Mouse (Mus musculus): ENCODE results near the gene Kcp. TPM values are rescaled to one million over a fixed set of nuclear protein-coding genes. Genes with fewer than 3 reads are reported as not detected.
A peak's percentile ranks its signal among the peaks of the same experiment; 100 is the strongest.

Gene Kcp
- total RNA-seq (2021): 1 to 10 TPM; 2.6 to 3.1 TPM
- long read RNA-seq, experiment 1, partial matches to known transcripts: 2 of 4 reads
- long read RNA-seq, experiment 1, other reads (novel, unspliced or antisense): 1 of 4 reads
- long read RNA-seq, experiment 2, full-length matches to known transcripts: 1 of 1 reads
- long read RNA-seq, experiment 2, partial matches to known transcripts: 0 of 1 reads
- long read RNA-seq, experiment 2, other reads (novel, unspliced or antisense): 0 of 1 reads

GRCm38 (mm10) chr6:29507447-29508309 lies at the start of gene Kcp:
Gene Kcp, minus strand, starts transcription at chr6:29507952.
- DNase-seq: no peak

- DNase-seq: no peak
These were observed 49.4 kb upstream of the Kcp start for GRCm38 (mm10) chr6:29557112-29557511.

DNA sequence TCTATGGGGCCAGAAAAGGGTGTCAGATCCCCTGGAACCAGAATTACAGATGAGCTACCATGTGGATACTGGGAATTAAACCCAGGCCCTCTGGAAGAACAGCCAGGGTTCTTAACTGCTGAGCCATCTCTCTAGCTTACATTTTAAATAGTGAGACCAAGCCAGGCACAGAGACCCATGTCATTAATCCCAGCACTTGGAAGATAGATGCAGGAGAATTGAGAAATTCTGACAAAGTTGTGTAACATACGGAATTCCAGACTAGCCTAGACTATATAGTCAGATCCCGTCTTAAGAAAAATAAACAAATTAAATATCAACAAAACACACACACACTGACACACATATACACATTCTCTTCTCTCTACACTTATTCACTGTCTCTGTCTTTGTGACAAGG lies 44.8 kb upstream of the Kcp start:
- no peak for DNase-seq

DNA sequence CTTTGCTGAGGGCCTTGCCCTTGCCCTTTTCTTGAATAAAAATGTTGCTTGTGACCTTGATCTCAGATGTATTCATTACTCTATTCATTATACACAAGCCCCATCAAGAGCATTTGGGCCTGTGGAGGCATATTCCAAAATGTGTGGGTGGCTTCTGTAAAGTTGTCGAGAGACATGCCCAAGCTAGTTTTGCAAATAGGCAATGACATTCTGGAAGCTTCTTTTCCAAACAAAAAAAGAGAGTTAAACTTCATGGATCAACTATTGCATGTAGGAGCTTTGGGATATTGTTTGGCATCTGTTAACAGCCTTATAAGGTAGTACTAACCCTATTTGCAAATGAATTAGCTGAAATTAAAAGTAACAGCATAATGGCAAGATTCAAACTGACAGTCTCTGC lies 40.3 kb upstream of the Kcp start:
- DNase-seq: no peak

- DNase-seq: no peak
These were observed 39.8 kb upstream of the Kcp start for GRCm38 (mm10) chr6:29547582-29547981.

- no peak for DNase-seq
These were observed 37.9 kb upstream of the Kcp start for GRCm38 (mm10) chr6:29545611-29546010.

DNA sequence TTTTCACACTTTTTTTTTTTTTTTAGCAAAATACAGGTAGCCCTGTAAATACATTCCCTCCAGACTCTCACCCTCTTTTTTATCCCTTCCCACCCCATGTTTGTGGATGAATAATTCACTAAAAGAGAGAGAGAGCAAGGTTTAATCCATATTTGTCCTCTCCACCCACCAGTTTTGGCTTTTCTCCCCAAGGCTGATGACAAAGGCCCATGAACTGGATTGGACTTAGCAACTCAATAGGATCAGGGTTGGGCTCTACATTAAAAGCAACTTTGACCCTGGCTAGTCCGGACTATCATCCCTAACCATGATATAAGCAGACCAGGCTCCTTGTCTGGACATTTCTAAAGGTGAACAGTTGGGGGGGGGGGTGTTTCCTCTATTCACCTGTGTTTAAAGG lies 33.2 kb upstream of the Kcp start:
- no peak for DNase-seq

DNA sequence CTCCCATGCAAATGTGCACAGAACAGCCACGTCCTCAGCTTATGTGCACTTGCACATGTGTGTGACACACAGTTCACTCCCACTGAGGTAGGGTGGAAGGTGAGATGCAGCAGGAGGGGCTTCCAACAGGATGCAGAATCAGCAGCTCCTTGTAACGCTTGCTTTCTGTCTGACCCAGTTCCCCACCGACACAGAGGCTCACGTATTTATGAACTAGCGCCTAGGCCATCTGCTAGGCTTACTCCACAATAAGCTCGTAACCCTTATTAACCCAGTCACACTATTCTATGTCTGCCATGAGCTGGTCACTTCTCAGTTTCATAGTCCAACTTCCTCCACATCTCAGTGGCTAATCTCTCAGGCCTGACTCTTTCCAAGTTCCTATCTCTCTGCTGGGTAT lies 32.5 kb upstream of the Kcp start:
- DNase-seq: no peak

- no peak for DNase-seq
These were observed 31.8 kb upstream of the Kcp start for GRCm38 (mm10) chr6:29539502-29539901.

DNA sequence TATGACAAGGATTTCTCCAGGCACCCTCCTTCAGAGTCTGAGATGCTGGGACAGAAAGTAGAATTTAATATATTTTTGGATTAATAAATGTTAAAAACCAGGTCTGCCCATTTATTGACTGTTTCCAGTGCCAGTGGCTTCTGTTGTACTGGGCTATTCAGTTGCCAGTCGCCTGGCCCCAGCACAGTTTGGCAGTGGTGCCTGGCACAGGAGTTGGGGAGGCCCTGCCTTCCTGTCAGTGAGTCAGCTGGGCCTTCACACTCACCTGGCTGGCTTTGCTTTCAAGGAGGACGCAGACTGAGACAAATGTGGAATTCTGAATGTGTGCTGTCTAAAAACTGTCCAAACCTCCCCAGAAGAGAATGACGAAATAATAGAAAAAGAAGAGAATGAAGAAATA lies 29.5 kb upstream of the Kcp start:
- peak in 1 of 2 experiments; percentile 21 for DNase-seq

DNA sequence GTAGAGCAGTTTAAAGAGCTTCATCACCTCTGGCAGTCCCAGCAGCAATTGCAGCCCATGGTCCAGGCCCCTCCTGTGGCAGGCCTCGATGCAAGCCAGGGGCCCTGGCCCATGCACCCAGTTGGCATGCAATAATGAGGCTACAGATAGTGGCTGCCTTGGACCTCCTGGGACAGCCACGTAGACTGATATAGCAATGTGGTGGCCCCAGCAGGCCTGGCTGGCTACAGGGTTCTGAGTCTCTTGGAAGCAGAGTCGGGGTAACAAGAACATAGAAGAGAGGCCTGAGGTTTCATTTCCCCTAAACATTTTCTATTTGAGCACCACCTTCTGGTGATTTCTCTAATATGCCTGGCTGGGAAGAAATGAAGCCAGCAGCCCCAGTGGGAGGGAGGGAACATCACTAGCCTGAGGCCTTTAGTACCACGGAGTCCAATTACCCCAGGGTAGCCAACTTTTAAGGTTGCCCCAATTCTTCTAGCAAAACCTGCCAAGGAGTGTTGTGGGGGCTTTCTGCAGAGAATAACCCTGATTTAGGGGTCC lies 29.0 kb upstream of the Kcp start:
- DNase-seq: peak; percentile 54 to 60

- DNase-seq: peak; percentile 43 to 44
These were observed 27.6 kb upstream of the Kcp start for GRCm38 (mm10) chr6:29535316-29535715.

- DNase-seq: no peak
These were observed 22.3 kb upstream of the Kcp start for GRCm38 (mm10) chr6:29530050-29530449.

DNA sequence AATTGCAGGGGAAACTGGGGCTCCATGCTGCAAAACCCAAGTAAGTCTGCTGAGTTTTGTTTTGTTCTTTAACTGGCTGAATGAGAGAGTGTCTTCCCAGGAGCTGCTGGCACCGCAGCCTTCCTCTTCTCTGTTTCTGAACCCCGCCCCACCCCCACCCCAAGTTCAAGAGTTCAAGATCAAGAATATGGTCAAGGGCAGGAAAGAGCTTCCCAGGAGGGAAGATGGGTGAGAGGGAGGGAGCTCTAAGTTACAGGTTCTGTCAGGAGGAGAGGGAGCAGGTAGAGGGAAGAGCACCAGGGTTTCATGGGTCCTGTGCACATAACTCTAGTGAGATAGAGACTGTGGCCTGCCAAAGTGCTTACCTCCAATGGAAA lies 21.7 kb upstream of the Kcp start:
- DNase-seq: no peak

DNA sequence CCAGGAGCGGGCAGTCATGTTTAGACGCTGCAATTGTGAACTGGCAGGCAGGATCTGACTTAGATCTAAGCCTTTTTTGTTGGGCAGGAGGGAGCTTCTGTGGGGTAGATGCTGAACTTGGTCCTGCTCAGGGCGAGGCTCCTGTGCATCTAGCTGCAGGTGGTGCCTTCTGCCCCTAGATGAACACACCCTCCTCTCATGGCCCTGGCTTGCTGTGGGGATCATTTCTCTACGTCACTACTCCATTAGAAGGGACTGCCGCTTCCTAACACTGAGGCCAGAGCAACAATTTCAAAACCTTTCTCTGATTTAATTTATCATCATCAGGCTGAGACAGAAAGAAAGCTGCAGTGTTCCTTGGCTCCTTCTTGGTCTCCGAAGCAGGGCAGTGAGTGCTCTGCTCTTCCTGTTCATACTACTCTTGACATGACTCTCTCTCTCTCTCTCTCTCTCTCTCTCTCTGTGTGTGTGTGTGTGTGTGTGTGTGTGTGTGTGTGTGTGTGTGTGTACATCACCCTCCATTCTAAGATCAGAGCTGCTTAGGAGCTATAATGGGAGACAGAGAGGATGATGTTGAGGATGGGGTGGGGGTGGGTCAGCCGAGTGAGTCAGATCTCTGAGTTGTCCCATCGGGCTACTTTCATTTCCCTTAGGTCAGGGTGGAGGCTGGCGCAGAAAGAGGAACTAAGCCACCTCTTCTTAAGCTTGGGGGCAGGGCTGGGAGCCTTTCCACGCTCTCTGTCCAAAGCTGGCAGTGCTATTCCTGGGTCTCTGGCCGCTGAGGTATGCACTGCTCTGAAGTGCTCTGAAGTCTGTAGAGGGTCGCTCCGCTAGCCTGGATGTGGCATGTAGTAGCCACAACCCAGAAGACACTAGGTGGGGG lies 21.1 kb upstream of the Kcp start:
- peak; percentile 30 to 66 for DNase-seq

DNA sequence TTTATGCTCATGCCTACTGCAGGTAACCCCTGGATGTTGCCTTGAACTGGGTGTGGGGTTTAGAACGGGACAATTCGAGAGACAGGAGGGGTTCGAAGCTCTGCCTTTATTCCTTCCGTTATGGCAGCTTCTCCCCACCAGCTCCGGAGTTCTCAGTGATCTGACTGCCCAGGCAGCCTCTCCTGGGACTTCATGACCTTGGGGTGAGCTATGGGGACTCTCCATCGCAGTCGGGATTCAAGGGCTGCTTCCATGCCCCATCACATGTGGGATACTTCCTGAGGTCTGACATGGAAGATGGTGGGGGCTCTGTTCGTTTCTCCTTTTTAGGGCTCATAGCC lies 20.4 kb upstream of the Kcp start:
- DNase-seq: peak in 1 of 2 experiments; percentile 15

DNA sequence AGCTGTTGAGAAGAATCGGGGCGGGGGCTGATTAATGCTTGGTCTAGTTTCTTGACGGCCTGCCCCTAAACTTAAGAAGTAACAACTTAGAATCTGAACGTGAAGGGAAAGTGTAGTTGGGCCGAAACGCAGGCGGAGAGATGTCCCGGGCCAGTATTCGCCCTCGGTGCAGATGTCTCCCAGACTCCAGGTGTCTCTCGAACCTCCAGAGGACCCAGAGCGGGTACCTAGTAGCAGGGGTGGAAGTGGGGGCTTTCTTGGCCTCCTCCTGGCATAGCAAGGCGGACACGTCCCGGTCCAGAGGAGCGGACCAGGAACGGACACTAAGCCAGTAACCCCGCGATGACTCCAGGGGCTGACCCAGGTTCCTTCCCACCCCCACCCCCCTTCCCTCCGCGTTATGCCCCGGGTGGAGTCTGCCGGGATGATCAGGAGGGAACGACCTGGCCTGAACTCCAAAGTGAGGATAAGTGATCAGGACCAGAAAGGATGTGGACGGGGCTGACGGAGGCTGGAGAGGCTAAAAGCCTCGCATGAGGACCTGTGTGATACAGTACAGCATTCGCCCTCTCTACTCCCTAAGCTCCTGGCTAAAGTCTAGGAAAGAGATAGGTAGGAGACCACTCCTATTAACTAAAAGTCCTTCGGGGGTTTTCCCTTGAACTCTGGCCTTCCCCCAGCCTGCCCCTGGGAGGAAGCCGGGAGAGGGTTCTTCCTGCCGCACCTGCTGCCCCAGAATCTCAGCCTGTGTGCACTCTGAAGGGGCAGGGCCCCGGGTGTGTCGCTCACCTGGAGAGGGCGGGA lies 19.8 kb upstream of the Kcp start:
- DNase-seq: peak in 1 of 2 experiments; percentile 15

DNA sequence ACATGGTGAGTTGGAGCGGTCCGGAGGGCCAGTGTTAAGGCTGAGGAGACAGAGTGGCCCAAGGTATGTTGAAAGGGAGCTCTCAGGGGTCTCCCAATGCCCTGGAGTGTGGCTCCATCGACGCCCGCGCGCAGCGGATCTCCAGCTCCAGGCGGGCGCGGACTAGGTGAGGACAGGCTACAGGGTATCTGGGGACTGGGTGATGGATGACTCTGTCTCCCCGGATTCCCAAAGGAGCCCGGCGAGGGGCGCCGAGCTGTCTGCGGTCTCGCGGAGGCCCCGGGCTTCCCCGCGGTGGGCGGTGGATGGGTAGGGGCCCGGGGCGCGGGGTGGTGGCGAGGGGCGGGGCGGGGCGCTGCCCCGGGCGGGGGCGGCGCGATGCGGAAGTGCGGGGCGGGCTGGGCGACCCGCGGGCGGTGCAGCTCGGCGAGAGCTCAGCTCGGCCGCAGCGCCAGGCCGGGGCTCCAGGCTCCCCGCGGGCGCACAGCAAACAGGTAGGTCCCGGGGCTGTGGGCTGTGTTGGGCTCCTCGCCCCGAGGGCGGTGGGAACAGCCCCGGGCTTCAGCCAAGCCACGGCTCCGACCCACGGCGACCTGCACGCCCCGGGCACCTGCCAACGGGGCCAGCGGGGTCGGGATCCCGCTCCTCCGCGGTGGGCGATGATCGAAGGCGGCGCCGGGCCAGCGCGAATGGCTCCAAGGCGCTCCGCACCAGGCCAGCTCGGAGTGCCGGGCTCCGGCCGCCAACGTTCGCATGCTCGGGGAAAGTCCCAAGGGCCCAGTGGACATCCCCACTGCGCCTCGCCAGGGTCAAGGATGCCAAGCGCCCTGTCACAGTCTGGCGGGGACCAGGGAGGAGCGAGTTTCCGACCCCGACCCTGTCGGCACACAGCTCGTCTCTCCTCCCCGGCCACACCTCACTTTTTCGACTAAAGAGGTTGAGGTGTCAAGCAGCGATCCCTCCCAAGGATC lies 18.8 kb upstream of the Kcp start, which contains the start of gene Irf5:
Gene Irf5, plus strand, starts transcription at position 345 of the 971 bp plus-strand sequence.
- DNase-seq: peak; percentile 44 to 46

DNA sequence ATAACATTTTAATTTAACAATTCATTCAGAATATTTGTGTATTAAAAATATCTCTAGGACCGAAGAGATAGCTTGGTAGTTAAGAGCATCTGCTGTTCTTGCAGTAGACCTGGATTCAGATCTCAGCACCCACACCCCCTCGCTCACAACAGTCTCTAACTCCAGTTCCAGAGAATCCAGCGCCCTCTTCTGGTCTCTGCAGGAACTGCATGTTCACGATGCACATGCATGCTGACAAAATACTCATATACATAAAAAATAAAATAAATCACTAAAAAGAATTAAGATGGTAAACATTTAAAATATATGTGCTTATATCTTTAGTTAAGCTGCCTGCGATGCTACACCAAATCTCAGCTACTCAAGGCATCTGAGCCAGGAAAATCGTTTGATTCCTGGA lies 17.5 kb upstream of the Kcp start:
- DNase-seq: peak in 1 of 2 experiments; percentile 20

GRCm38 (mm10) chr6:29524034-29524489 lies 16.3 kb upstream of the Kcp start:
- DNase-seq: peak; percentile 58 to 74
